Mouse (Mus musculus): Measurements from ENCODE around the gene Crybg1. TPM values are rescaled to one million over a fixed set of nuclear protein-coding genes. Genes with fewer than 3 reads are reported as not detected.

The Crybg1 gene
- polyA plus RNA-seq, 1 experiment from 2014 or later: 0.14 TPM

- H3K9me3 ChIP-seq (replicated peaks; ENCODE audit: control insufficient read depth, low read length, poor library complexity, severe bottlenecking): no peaks in the 10 kb centered on the region
- peak overlapping the region; percentile 26 for H3K4me3 ChIP-seq (ENCODE audit: low read depth, low read length)
- H3K4me1 ChIP-seq (ENCODE audit: control insufficient read depth, insufficient read depth, low read length): peaks cover 12% of the 10 kb centered on the region; the same call in 1 of the 2 replicates
- 2% methylated on average over 40 of the region's 40 CpGs for WGBS
- H3K27me3 ChIP-seq (ENCODE audit: control insufficient read depth, insufficient read depth, low read depth, low read length): peaks cover 48% of the 10 kb centered on the region
- no peaks in the 10 kb centered on the region for H3K36me3 ChIP-seq (ENCODE audit: control insufficient read depth, insufficient read depth, low read length)
- H3K4me2 ChIP-seq (ENCODE audit: low read length): peak overlapping the region; percentile 53
- ATAC-seq: peak; percentile 52
- peak overlapping the region; percentile 12; the same call in 1 of the 2 replicates for H3K9ac ChIP-seq (ENCODE audit: low read depth, low read length)
- no peak overlapping the region for H3K27ac ChIP-seq (ENCODE audit: low read length)
These were observed 142.7 kb downstream of the Crybg1 start for GRCm38 (mm10) chr10:44005677-44006641.

- ATAC-seq: no peak
- under 1% methylated on average over 33 of the region's 33 CpGs for WGBS
- H3K4me3 ChIP-seq (ENCODE audit: low read depth, low read length): peak overlapping the region; percentile 43
- peak overlapping the region; percentile 60 for H3K4me2 ChIP-seq (ENCODE audit: low read length)
- no peak overlapping the region for H3K9ac ChIP-seq (ENCODE audit: low read depth, low read length)
- no peak overlapping the region for H3K27ac ChIP-seq (ENCODE audit: low read length)
- H3K4me1 ChIP-seq (ENCODE audit: control insufficient read depth, insufficient read depth, low read length): peaks cover 12% of the 10 kb centered on the region; the same call in 1 of the 2 replicates
- no peaks in the 10 kb centered on the region for H3K9me3 ChIP-seq (replicated peaks; ENCODE audit: control insufficient read depth, low read length, poor library complexity, severe bottlenecking)
- H3K36me3 ChIP-seq (ENCODE audit: control insufficient read depth, insufficient read depth, low read length): no peaks in the 10 kb centered on the region
- H3K27me3 ChIP-seq (ENCODE audit: control insufficient read depth, insufficient read depth, low read depth, low read length): peaks cover 50% of the 10 kb centered on the region
These were observed 144.4 kb downstream of the Crybg1 start for GRCm38 (mm10) chr10:44004221-44004751.

- Histone ChIP-seq H3K36me3 (ENCODE audit: control insufficient read depth, insufficient read depth, low read length) (no peaks in the 10 kb centered on the region), H3K27me3 (ENCODE audit: control insufficient read depth, insufficient read depth, low read depth, low read length) (peaks cover 50% of the 10 kb centered on the region), H3K4me1 (ENCODE audit: control insufficient read depth, insufficient read depth, low read length) (peaks cover 12% of the 10 kb centered on the region; the same call in 1 of the 2 replicates), H3K27ac (ENCODE audit: low read length) (no peak overlapping the region), H3K4me2 (ENCODE audit: low read length) (peak overlapping the region; percentile 60), H3K9me3 (replicated peaks; ENCODE audit: control insufficient read depth, low read length, poor library complexity, severe bottlenecking) (no peaks in the 10 kb centered on the region), H3K4me3 (ENCODE audit: low read depth, low read length) (peak overlapping the region; percentile 43), H3K9ac (ENCODE audit: low read depth, low read length) (0 out of 2 replicates have a peak overlapping the region, but pooled peaks have one; percentile 21)
- WGBS: under 1% methylated on average over 68 of the region's 68 CpGs
- peak; percentile 40; the same call in 1 of the 2 replicates for ATAC-seq
These were observed 145.0 kb downstream of the Crybg1 start for GRCm38 (mm10) chr10:44003551-44004151.

GRCm38 (mm10) chr10:44002995-44003524 lies 145.6 kb downstream of the Crybg1 start:
- peaks cover 12% of the 10 kb centered on the region; the same call in 1 of the 2 replicates for H3K4me1 ChIP-seq (ENCODE audit: control insufficient read depth, insufficient read depth, low read length)
- H3K36me3 ChIP-seq (ENCODE audit: control insufficient read depth, insufficient read depth, low read length): no peaks in the 10 kb centered on the region
- no peak overlapping the region for H3K27ac ChIP-seq (ENCODE audit: low read length)
- WGBS: 3% methylated on average over 11 of the region's 11 CpGs
- no peaks in the 10 kb centered on the region for H3K9me3 ChIP-seq (replicated peaks; ENCODE audit: control insufficient read depth, low read length, poor library complexity, severe bottlenecking)
- peaks cover 50% of the 10 kb centered on the region for H3K27me3 ChIP-seq (ENCODE audit: control insufficient read depth, insufficient read depth, low read depth, low read length)
- H3K9ac ChIP-seq (ENCODE audit: low read depth, low read length): 0 out of 2 replicates have a peak overlapping the region, but pooled peaks have one; percentile 21
- H3K4me2 ChIP-seq (ENCODE audit: low read length): peak overlapping the region; percentile 60
- ATAC-seq: peak; percentile 12; the same call in 1 of the 2 replicates
- peak overlapping the region; percentile 43 for H3K4me3 ChIP-seq (ENCODE audit: low read depth, low read length)

GRCm38 (mm10) chr10:44002004-44002940 lies 146.4 kb downstream of the Crybg1 start:
- no peaks in the 10 kb centered on the region for H3K36me3 ChIP-seq (ENCODE audit: control insufficient read depth, insufficient read depth, low read length)
- no peak overlapping the region for H3K4me2 ChIP-seq (ENCODE audit: low read length)
- no peak overlapping the region for H3K4me3 ChIP-seq (ENCODE audit: low read depth, low read length)
- no peak for ATAC-seq
- no peaks in the 10 kb centered on the region for H3K9me3 ChIP-seq (replicated peaks; ENCODE audit: control insufficient read depth, low read length, poor library complexity, severe bottlenecking)
- H3K4me1 ChIP-seq (ENCODE audit: control insufficient read depth, insufficient read depth, low read length): peaks cover 12% of the 10 kb centered on the region; the same call in 1 of the 2 replicates
- no peak overlapping the region for H3K27ac ChIP-seq (ENCODE audit: low read length)
- no peak overlapping the region for H3K9ac ChIP-seq (ENCODE audit: low read depth, low read length)
- H3K27me3 ChIP-seq (ENCODE audit: control insufficient read depth, insufficient read depth, low read depth, low read length): peaks cover 46% of the 10 kb centered on the region
- WGBS: 14% methylated on average over 14 of the region's 14 CpGs

GRCm38 (mm10) chr10:44000156-44000865 lies 148.3 kb downstream of the Crybg1 start:
- Histone ChIP-seq H3K4me3 (ENCODE audit: low read depth, low read length) (no peak overlapping the region), H3K9ac (ENCODE audit: low read depth, low read length) (no peak overlapping the region), H3K27me3 (ENCODE audit: control insufficient read depth, insufficient read depth, low read depth, low read length) (peaks cover 30% of the 10 kb centered on the region), H3K4me1 (ENCODE audit: control insufficient read depth, insufficient read depth, low read length) (peaks cover 5% of the 10 kb centered on the region; the same call in 1 of the 2 replicates), H3K27ac (ENCODE audit: low read length) (no peak overlapping the region), H3K9me3 (replicated peaks; ENCODE audit: control insufficient read depth, low read length, poor library complexity, severe bottlenecking) (no peaks in the 10 kb centered on the region), H3K4me2 (ENCODE audit: low read length) (no peak overlapping the region), H3K36me3 (ENCODE audit: control insufficient read depth, insufficient read depth, low read length) (no peaks in the 10 kb centered on the region)
- no peak for ATAC-seq
- 77% methylated on average over 2 of the region's 2 CpGs for WGBS

GRCm38 (mm10) chr10:43998503-43999082 lies 150.1 kb downstream of the Crybg1 start:
- H3K4me3 ChIP-seq (ENCODE audit: low read depth, low read length): no peak overlapping the region
- peaks cover 24% of the 10 kb centered on the region for H3K27me3 ChIP-seq (ENCODE audit: control insufficient read depth, insufficient read depth, low read depth, low read length)
- H3K27ac ChIP-seq (ENCODE audit: low read length): no peak overlapping the region
- no peak for ATAC-seq
- peaks cover 4% of the 10 kb centered on the region; the same call in 1 of the 2 replicates for H3K4me1 ChIP-seq (ENCODE audit: control insufficient read depth, insufficient read depth, low read length)
- H3K9me3 ChIP-seq (replicated peaks; ENCODE audit: control insufficient read depth, low read length, poor library complexity, severe bottlenecking): no peaks in the 10 kb centered on the region
- no peaks in the 10 kb centered on the region for H3K36me3 ChIP-seq (ENCODE audit: control insufficient read depth, insufficient read depth, low read length)
- H3K9ac ChIP-seq (ENCODE audit: low read depth, low read length): no peak overlapping the region
- no peak overlapping the region for H3K4me2 ChIP-seq (ENCODE audit: low read length)
- 93% methylated on average over 8 of the region's 8 CpGs for WGBS

All from midbrain, embryonic 16.5 days (tissue).